Mouse (Mus musculus): ENCODE data around the gene Olfr1411. TPM values are rescaled to one million over a fixed set of nuclear protein-coding genes. Genes with fewer than 3 reads are reported as not detected.
A peak's percentile ranks its signal among the peaks of the same experiment; 100 is the strongest.

Olfr1411 gene
- polyA plus RNA-seq, 1 experiment from 2014 or later: not detected

- no peak for ATAC-seq
- Histone ChIP-seq H3K27ac (no peak overlapping the region), H3K36me3 (no peaks in the 10 kb centered on the region), H3K27me3 (no peaks in the 10 kb centered on the region), H3K4me1 (replicated peaks) (no peaks in the 10 kb centered on the region), H3K4me2 (replicated peaks) (no peak overlapping the region), H3K9me3 (no peaks in the 10 kb centered on the region), H3K4me3 (replicated peaks) (no peak overlapping the region), H3K9ac (replicated peaks) (no peak overlapping the region)
- WGBS: 75% methylated on average over 4 of the region's 4 CpGs
These were observed 34.0 kb downstream of the Olfr1411 start for GRCm38 (mm10) chr1:92628227-92628626.

- H3K27me3 ChIP-seq: no peaks in the 10 kb centered on the region
- H3K9me3 ChIP-seq: no peaks in the 10 kb centered on the region
- H3K4me3 ChIP-seq (replicated peaks): no peak overlapping the region
- no peak overlapping the region for H3K27ac ChIP-seq
- no peak for ATAC-seq
- H3K36me3 ChIP-seq: peaks cover 19% of the 10 kb centered on the region
- WGBS: 85% methylated on average over 5 of the region's 5 CpGs
- H3K4me1 ChIP-seq (replicated peaks): 0 out of 2 replicates have a peak, but pooled peaks cover 7% of the 10 kb centered on the region
- H3K9ac ChIP-seq (replicated peaks): no peak overlapping the region
- H3K4me2 ChIP-seq (replicated peaks): no peak overlapping the region
These were observed 38.0 kb downstream of the Olfr1411 start for GRCm38 (mm10) chr1:92632196-92632595.

DNA sequence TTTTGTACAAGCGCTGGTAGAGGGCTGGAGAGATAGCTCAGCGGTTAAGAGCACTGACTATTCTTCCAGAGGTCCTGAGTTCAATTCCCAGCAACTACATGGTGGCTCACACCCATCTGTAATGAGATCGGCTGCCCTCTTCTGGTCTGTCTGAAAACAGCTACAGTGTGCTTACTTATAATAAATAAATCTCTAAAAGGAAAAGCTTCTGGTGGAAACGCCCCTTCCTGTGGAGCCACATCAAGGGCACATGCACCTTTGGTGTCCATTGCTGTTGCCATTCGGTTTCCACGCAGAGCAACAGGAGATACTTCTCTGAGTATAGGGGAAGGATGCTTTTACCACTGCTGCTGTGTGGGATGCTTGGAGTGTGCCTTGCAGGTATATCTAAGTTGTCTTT, 38.7 kb downstream of the Olfr1411 start:
- Histone ChIP-seq H3K4me1 (replicated peaks) (0 out of 2 replicates have a peak, but pooled peaks cover 7% of the 10 kb centered on the region), H3K27me3 (no peaks in the 10 kb centered on the region), H3K36me3 (peaks cover 26% of the 10 kb centered on the region), H3K9ac (replicated peaks) (no peak overlapping the region), H3K4me2 (replicated peaks) (no peak overlapping the region), H3K27ac (no peak overlapping the region), H3K9me3 (no peaks in the 10 kb centered on the region), H3K4me3 (replicated peaks) (no peak overlapping the region)
- 75% methylated on average over 6 of the region's 6 CpGs for WGBS
- ATAC-seq: no peak

DNA sequence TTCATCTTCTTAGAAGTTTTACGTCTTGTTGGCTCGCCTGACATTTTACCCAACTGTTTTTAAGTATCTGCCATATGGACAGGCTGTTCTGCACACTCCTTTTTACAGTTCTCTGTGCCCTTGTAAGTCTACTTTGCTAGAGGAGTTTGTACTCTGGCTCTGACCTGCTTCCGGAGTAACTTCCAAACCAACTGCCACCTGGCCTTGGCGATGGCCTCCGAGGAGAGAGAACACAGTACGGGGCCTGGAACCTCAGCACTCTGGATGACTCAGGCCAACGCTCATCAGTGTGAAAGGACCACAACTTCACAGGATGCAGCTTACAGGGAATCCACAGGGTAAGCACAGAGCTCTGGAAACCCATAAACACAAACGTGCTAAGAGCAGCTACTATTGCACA, 39.5 kb downstream of the Olfr1411 start:
- ATAC-seq: no peak
- Histone ChIP-seq H3K27ac (no peak overlapping the region), H3K36me3 (peaks cover 34% of the 10 kb centered on the region), H3K9ac (replicated peaks) (no peak overlapping the region), H3K4me3 (replicated peaks) (no peak overlapping the region), H3K27me3 (no peaks in the 10 kb centered on the region), H3K4me1 (replicated peaks) (0 out of 2 replicates have a peak, but pooled peaks cover 7% of the 10 kb centered on the region), H3K4me2 (replicated peaks) (no peak overlapping the region), H3K9me3 (no peaks in the 10 kb centered on the region)
- 92% methylated on average over 8 of the region's 8 CpGs for WGBS

DNA sequence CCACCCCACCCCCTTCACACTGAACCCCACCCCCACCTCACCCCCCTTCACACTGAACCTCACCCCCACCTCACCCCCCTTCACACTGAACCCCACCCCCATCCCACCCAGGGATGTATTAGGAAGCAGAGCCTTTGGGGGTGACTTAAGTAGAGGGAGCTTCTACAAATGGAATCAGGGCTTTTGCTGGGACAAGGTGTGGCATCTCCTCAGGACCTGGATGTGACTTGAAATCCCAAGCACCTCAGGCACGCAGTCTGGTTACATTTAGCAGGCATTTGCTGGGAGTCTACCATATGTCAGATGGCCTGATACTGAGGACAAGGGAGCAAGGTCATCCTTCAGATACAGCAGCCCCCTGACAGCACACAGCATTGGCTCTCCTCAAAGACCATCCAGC, 40.4 kb downstream of the Olfr1411 start:
- peaks cover 13% of the 10 kb centered on the region; the same call in 1 of the 2 replicates for H3K4me1 ChIP-seq (replicated peaks)
- H3K36me3 ChIP-seq: peaks cover 39% of the 10 kb centered on the region
- H3K27ac ChIP-seq: peak overlapping the region; percentile 44; the same call in 1 of the 2 replicates
- H3K4me3 ChIP-seq (replicated peaks): no peak overlapping the region
- no peaks in the 10 kb centered on the region for H3K27me3 ChIP-seq
- WGBS: 77% methylated on average over 1 of the region's 1 CpGs
- H3K4me2 ChIP-seq (replicated peaks): no peak overlapping the region
- 0 out of 2 replicates have a peak overlapping the region, but pooled peaks have one; percentile 6 for H3K9ac ChIP-seq (replicated peaks)
- H3K9me3 ChIP-seq: no peaks in the 10 kb centered on the region
- peak; percentile 21 for ATAC-seq

DNA sequence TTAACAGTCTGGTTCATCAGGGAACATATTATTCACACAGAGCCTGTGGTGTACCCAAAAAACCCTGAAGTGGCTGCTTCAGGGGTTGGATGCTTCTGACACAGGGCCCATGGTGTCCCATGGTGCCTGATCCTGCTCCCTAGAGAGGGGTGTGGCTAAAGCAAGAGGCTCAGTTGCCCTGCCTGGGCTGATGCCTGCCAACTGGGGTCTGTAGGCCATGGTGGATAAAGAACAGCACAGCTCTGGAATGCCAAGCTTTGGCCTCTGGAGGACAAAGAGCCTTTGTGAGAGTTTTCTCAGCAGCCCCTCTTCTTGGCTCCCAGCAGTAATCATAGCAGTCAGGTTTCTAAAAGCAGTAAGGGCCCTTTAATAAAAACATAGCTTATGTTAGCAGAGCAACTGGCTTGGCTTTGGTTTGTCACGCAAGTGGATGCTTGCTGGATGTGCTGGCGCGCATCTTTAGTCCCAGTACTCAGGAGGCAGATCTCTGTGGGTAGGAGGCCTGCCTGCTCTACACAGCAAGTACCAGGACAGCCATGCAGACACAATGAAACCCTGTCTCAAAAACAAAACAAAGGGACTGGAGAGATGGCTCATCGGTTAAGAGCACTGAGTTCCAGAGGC, 40.9 kb downstream of the Olfr1411 start:
- peaks cover 19% of the 10 kb centered on the region for H3K4me1 ChIP-seq (replicated peaks)
- peak; percentile 76 for ATAC-seq
- H3K4me2 ChIP-seq (replicated peaks): no peak overlapping the region
- peak overlapping the region; percentile 44 for H3K27ac ChIP-seq
- 0 out of 2 replicates have a peak overlapping the region, but pooled peaks have one; percentile 6 for H3K9ac ChIP-seq (replicated peaks)
- H3K36me3 ChIP-seq: peaks cover 39% of the 10 kb centered on the region
- no peaks in the 10 kb centered on the region for H3K9me3 ChIP-seq
- 59% methylated on average over 4 of the region's 4 CpGs for WGBS
- no peaks in the 10 kb centered on the region for H3K27me3 ChIP-seq
- no peak overlapping the region for H3K4me3 ChIP-seq (replicated peaks)

- H3K4me2 ChIP-seq (replicated peaks): no peak overlapping the region
- H3K4me3 ChIP-seq (replicated peaks): no peak overlapping the region
- peaks cover 28% of the 10 kb centered on the region for H3K4me1 ChIP-seq (replicated peaks)
- 0 out of 2 replicates have a peak overlapping the region, but pooled peaks have one; percentile 44 for H3K27ac ChIP-seq
- H3K27me3 ChIP-seq: no peaks in the 10 kb centered on the region
- no peaks in the 10 kb centered on the region for H3K9me3 ChIP-seq
- WGBS: 88% methylated on average over 8 of the region's 8 CpGs
- no peak overlapping the region for H3K9ac ChIP-seq (replicated peaks)
- peaks cover 39% of the 10 kb centered on the region for H3K36me3 ChIP-seq
- ATAC-seq: no peak
These were observed 41.8 kb downstream of the Olfr1411 start for GRCm38 (mm10) chr1:92636015-92636414.

GRCm38 (mm10) chr1:92636676-92637075, 42.5 kb downstream of the Olfr1411 start:
- Histone ChIP-seq H3K27ac (no peak overlapping the region), H3K27me3 (no peaks in the 10 kb centered on the region), H3K4me3 (replicated peaks) (no peak overlapping the region), H3K36me3 (peaks cover 39% of the 10 kb centered on the region), H3K4me1 (replicated peaks) (peaks cover 31% of the 10 kb centered on the region), H3K9ac (replicated peaks) (no peak overlapping the region), H3K9me3 (no peaks in the 10 kb centered on the region), H3K4me2 (replicated peaks) (no peak overlapping the region)
- ATAC-seq: no peak
- 95% methylated on average over 11 of the region's 11 CpGs for WGBS

GRCm38 (mm10) chr1:92637501-92638172, 43.4 kb downstream of the Olfr1411 start:
- no peak for ATAC-seq
- Histone ChIP-seq H3K27me3 (no peaks in the 10 kb centered on the region), H3K27ac (no peak overlapping the region), H3K4me2 (replicated peaks) (no peak overlapping the region), H3K9me3 (no peaks in the 10 kb centered on the region), H3K9ac (replicated peaks) (no peak overlapping the region), H3K4me3 (replicated peaks) (no peak overlapping the region), H3K4me1 (replicated peaks) (peaks cover 37% of the 10 kb centered on the region), H3K36me3 (peaks cover 39% of the 10 kb centered on the region)
- WGBS: 93% methylated on average over 15 of the region's 15 CpGs

DNA sequence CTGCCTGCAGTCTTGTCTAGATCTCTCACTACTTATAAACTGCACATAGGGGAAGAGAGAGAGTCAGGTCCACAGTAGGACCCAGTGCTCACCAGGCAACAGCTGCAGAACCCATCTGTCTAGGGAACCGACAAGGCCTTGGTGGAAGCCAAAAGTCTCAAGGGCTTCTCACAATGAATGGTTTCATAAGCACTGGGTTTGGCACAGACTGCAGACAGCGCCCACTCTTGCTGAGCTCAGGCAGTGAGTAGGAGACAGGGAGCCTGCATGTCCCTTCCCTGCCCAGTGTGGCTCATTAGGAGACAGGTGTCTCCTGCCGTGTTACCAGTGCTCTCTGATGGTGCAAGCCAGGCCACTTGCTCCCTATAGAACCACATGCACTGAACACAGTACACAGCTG, 44.0 kb downstream of the Olfr1411 start:
- H3K36me3 ChIP-seq: peaks cover 39% of the 10 kb centered on the region
- no peak overlapping the region for H3K4me2 ChIP-seq (replicated peaks)
- no peak overlapping the region for H3K27ac ChIP-seq
- no peaks in the 10 kb centered on the region for H3K27me3 ChIP-seq
- 98% methylated on average over 3 of the region's 3 CpGs for WGBS
- H3K9ac ChIP-seq (replicated peaks): no peak overlapping the region
- no peak overlapping the region for H3K4me3 ChIP-seq (replicated peaks)
- ATAC-seq: no peak
- peaks cover 40% of the 10 kb centered on the region for H3K4me1 ChIP-seq (replicated peaks)
- no peaks in the 10 kb centered on the region for H3K9me3 ChIP-seq

DNA sequence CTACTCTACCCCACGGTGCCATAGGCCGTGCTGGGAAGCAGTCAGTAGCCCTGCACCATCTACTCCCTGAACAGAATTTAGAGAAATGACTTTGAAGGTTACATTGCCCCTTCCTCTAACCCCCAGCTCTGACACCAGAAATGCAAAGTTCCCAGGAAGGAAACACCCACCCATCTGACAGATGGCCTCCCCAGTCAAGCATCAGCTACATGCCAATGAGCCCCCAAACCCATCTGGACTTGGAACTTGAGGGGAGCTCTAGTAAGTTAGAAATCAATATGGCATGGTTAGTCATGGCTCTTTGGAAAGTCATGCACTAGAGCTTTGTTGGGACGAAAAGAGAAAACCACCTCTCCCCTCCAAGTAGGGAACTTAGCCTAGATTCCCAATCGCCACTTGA, 44.5 kb downstream of the Olfr1411 start:
- 96% methylated on average over 4 of the region's 4 CpGs for WGBS
- Histone ChIP-seq H3K27me3 (no peaks in the 10 kb centered on the region), H3K36me3 (peaks cover 39% of the 10 kb centered on the region), H3K27ac (no peak overlapping the region), H3K4me2 (replicated peaks) (no peak overlapping the region), H3K9ac (replicated peaks) (no peak overlapping the region), H3K9me3 (no peaks in the 10 kb centered on the region), H3K4me3 (replicated peaks) (no peak overlapping the region), H3K4me1 (replicated peaks) (peaks cover 40% of the 10 kb centered on the region)
- ATAC-seq: no peak

DNA sequence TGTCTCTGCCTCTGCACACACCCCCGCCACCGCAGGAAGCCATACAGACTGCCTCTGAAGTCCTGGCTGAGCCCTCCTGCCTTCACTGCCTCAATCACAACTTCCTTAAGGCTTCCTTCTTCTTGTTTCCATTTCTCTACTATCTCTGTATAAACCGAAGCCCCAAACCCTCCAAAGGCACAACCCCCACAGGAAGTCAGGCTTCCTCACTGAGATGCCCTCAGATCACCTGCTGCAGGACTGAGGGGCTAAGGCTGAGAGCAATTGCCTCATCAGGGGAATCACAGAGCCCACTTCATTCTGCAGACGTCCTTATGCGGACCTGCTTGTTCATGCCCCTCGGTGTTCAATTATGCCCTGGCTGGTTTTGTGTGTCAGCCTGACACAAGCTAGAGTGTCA, 46.2 kb downstream of the Olfr1411 start:
- WGBS: 94% methylated on average over 6 of the region's 6 CpGs
- Histone ChIP-seq H3K9me3 (no peaks in the 10 kb centered on the region), H3K9ac (replicated peaks) (peak overlapping the region; percentile 96; the same call in 1 of the 2 replicates), H3K4me1 (replicated peaks) (peaks cover 33% of the 10 kb centered on the region), H3K27me3 (no peaks in the 10 kb centered on the region), H3K4me2 (replicated peaks) (peak overlapping the region; percentile 98), H3K36me3 (peaks cover 36% of the 10 kb centered on the region), H3K27ac (no peak overlapping the region), H3K4me3 (replicated peaks) (peak overlapping the region; percentile 83)
- ATAC-seq: no peak
